Mouse (Mus musculus): ENCODE data around the gene Myo5c. TPM values are rescaled to one million over a fixed set of nuclear protein-coding genes. Genes with fewer than 3 reads are reported as not detected.

Myo5c gene
- polyA plus RNA-seq, 1 experiment = 12.1 TPM

GRCm38 (mm10) chr9:75319365-75319764 is 87.5 kb downstream of the Myo5c start:
- no peak overlapping the region for H3K27ac ChIP-seq (ENCODE audit: insufficient read depth, low read depth, low read length)
- peaks cover 12% of the 10 kb centered on the region for H3K4me1 ChIP-seq (ENCODE audit: control insufficient read depth, insufficient read depth, insufficient read length, low read length)
- TF ChIP-seq CTCF (IDR thresholded peaks at IDR 0.05; ENCODE audit: extremely low read depth, insufficient read length, insufficient replicate concordance, low read depth, low read length) = no peak
- TF ChIP-seq POLR2A (IDR thresholded peaks at IDR 0.05; ENCODE audit: low read depth, low read length) = no peak
- no peak overlapping the region for H3K4me3 ChIP-seq (ENCODE audit: low read depth, low read length)
- H3K27me3 ChIP-seq (ENCODE audit: control insufficient read depth, insufficient read depth, low read length) = no peaks in the 10 kb centered on the region
- 93% methylated on average over 3 of the region's 3 CpGs for WGBS
- no peaks in the 10 kb centered on the region for H3K36me3 ChIP-seq (ENCODE audit: control insufficient read depth, insufficient read depth, low read length)

GRCm38 (mm10) chr9:75322099-75322885 is 90.5 kb downstream of the Myo5c start:
- H3K36me3 ChIP-seq (ENCODE audit: control insufficient read depth, insufficient read depth, low read length) = no peaks in the 10 kb centered on the region
- no peaks in the 10 kb centered on the region for H3K27me3 ChIP-seq (ENCODE audit: control insufficient read depth, insufficient read depth, low read length)
- TF ChIP-seq CTCF (IDR thresholded peaks at IDR 0.05; ENCODE audit: extremely low read depth, insufficient read length, insufficient replicate concordance, low read depth, low read length) (peak; percentile 38; the same call in 1 of the 2 replicates), POLR2A (IDR thresholded peaks at IDR 0.05; ENCODE audit: low read depth, low read length) (no peak)
- WGBS = 46% methylated on average over 13 of the region's 13 CpGs
- 0 out of 2 replicates have a peak overlapping the region, but pooled peaks have one; percentile 11 for H3K27ac ChIP-seq (ENCODE audit: insufficient read depth, low read depth, low read length)
- H3K4me3 ChIP-seq (ENCODE audit: low read depth, low read length) = no peak overlapping the region
- H3K4me1 ChIP-seq (ENCODE audit: control insufficient read depth, insufficient read depth, insufficient read length, low read length) = peaks cover 10% of the 10 kb centered on the region

GRCm38 (mm10) chr9:75328047-75328446 is 96.2 kb downstream of the Myo5c start:
- WGBS = 94% methylated on average over 3 of the region's 3 CpGs
- TF ChIP-seq CTCF (IDR thresholded peaks at IDR 0.05; ENCODE audit: extremely low read depth, insufficient read length, insufficient replicate concordance, low read depth, low read length) (no peak), POLR2A (IDR thresholded peaks at IDR 0.05; ENCODE audit: low read depth, low read length) (no peak)
- no peaks in the 10 kb centered on the region for H3K4me1 ChIP-seq (ENCODE audit: control insufficient read depth, insufficient read depth, insufficient read length, low read length)
- H3K27ac ChIP-seq (ENCODE audit: insufficient read depth, low read depth, low read length) = no peak overlapping the region
- H3K36me3 ChIP-seq (ENCODE audit: control insufficient read depth, insufficient read depth, low read length) = no peaks in the 10 kb centered on the region
- no peak overlapping the region for H3K4me3 ChIP-seq (ENCODE audit: low read depth, low read length)
- no peaks in the 10 kb centered on the region for H3K27me3 ChIP-seq (ENCODE audit: control insufficient read depth, insufficient read depth, low read length)

- Histone ChIP-seq H3K27ac (ENCODE audit: insufficient read depth, low read depth, low read length) (no peak overlapping the region), H3K4me3 (ENCODE audit: low read depth, low read length) (no peak overlapping the region), H3K36me3 (ENCODE audit: control insufficient read depth, insufficient read depth, low read length) (peaks cover 5% of the 10 kb centered on the region), H3K27me3 (ENCODE audit: control insufficient read depth, insufficient read depth, low read length) (no peaks in the 10 kb centered on the region), H3K4me1 (ENCODE audit: control insufficient read depth, insufficient read depth, insufficient read length, low read length) (no peaks in the 10 kb centered on the region)
- TF ChIP-seq POLR2A (IDR thresholded peaks at IDR 0.05; ENCODE audit: low read depth, low read length) (no peak), CTCF (IDR thresholded peaks at IDR 0.05; ENCODE audit: extremely low read depth, insufficient read length, insufficient replicate concordance, low read depth, low read length) (no peak)
- 96% methylated on average over 8 of the region's 8 CpGs for WGBS
These were observed 99.0 kb downstream of the Myo5c start for GRCm38 (mm10) chr9:75330821-75331220.

- H3K27ac ChIP-seq (ENCODE audit: insufficient read depth, low read depth, low read length) = no peak overlapping the region
- peaks cover 9% of the 10 kb centered on the region for H3K36me3 ChIP-seq (ENCODE audit: control insufficient read depth, insufficient read depth, low read length)
- TF ChIP-seq CTCF (IDR thresholded peaks at IDR 0.05; ENCODE audit: extremely low read depth, insufficient read length, insufficient replicate concordance, low read depth, low read length) (no peak), POLR2A (IDR thresholded peaks at IDR 0.05; ENCODE audit: low read depth, low read length) (no peak)
- H3K4me3 ChIP-seq (ENCODE audit: low read depth, low read length) = no peak overlapping the region
- no peaks in the 10 kb centered on the region for H3K4me1 ChIP-seq (ENCODE audit: control insufficient read depth, insufficient read depth, insufficient read length, low read length)
- H3K27me3 ChIP-seq (ENCODE audit: control insufficient read depth, insufficient read depth, low read length) = no peaks in the 10 kb centered on the region
- WGBS = 77% methylated on average over 4 of the region's 4 CpGs
These were observed 102.6 kb downstream of the Myo5c start for GRCm38 (mm10) chr9:75334440-75334839.

- Histone ChIP-seq H3K27ac (ENCODE audit: insufficient read depth, low read depth, low read length) (no peak overlapping the region), H3K36me3 (ENCODE audit: control insufficient read depth, insufficient read depth, low read length) (peaks cover 9% of the 10 kb centered on the region), H3K4me3 (ENCODE audit: low read depth, low read length) (no peak overlapping the region), H3K4me1 (ENCODE audit: control insufficient read depth, insufficient read depth, insufficient read length, low read length) (no peaks in the 10 kb centered on the region), H3K27me3 (ENCODE audit: control insufficient read depth, insufficient read depth, low read length) (no peaks in the 10 kb centered on the region)
- WGBS = 93% methylated on average over 6 of the region's 6 CpGs
- TF ChIP-seq CTCF (IDR thresholded peaks at IDR 0.05; ENCODE audit: extremely low read depth, insufficient read length, insufficient replicate concordance, low read depth, low read length) = no peak
- TF ChIP-seq POLR2A (IDR thresholded peaks at IDR 0.05; ENCODE audit: low read depth, low read length) = no peak
These were observed 106.2 kb downstream of the Myo5c start for GRCm38 (mm10) chr9:75338016-75338415.

- Histone ChIP-seq H3K27ac (ENCODE audit: insufficient read depth, low read depth, low read length) (no peak overlapping the region), H3K4me3 (ENCODE audit: low read depth, low read length) (no peak overlapping the region), H3K4me1 (ENCODE audit: control insufficient read depth, insufficient read depth, insufficient read length, low read length) (no peaks in the 10 kb centered on the region), H3K27me3 (ENCODE audit: control insufficient read depth, insufficient read depth, low read length) (no peaks in the 10 kb centered on the region), H3K36me3 (ENCODE audit: control insufficient read depth, insufficient read depth, low read length) (peaks cover 3% of the 10 kb centered on the region; the same call in 1 of the 2 replicates)
- 76% methylated on average over 4 of the region's 4 CpGs for WGBS
- no peak for TF ChIP-seq POLR2A (IDR thresholded peaks at IDR 0.05; ENCODE audit: low read depth, low read length)
These were observed 110.6 kb downstream of the Myo5c start for GRCm38 (mm10) chr9:75342433-75342832.
